Mouse (Mus musculus): ENCODE results near the gene Dnmt3b. TPM values are rescaled to one million over a fixed set of nuclear protein-coding genes. Genes with fewer than 3 reads are reported as not detected.

The Dnmt3b gene
- polyA plus RNA-seq, 1 experiment, result 2.4 TPM

DNA sequence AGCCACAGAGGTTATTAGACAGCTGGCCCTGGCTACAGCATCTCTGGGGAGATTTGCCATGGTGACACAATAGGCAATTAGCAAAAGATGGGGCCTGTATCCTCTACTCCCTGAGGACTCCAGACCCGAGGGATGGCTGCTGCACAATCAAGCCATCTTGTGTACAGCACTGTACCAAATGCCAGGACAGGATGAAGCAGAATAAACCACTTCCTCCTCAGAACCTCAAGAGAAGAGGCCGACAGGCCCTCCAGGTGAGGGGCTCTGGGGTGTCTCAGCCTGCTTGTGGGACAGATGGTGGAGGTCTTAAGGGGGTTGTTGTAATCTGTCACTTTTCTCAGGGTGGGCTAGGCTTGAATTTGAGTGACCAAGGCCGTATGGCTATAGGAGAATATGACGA is 84.8 kb downstream of the Dnmt3b start:
- H3K27ac ChIP-seq (ENCODE audit: insufficient read depth, low read length), result no peak overlapping the region
- H3K36me3 ChIP-seq (ENCODE audit: control insufficient read depth, insufficient read depth, low read length), result no peaks in the 10 kb centered on the region
- no peaks in the 10 kb centered on the region for H3K27me3 ChIP-seq (ENCODE audit: control insufficient read depth, insufficient read depth, low read length)
- TF ChIP-seq CTCF (IDR thresholded peaks at IDR 0.05; ENCODE audit: extremely low read depth, insufficient read depth, insufficient read length, insufficient replicate concordance) (no peak), POLR2A (IDR thresholded peaks at IDR 0.05; ENCODE audit: low read depth, low read length) (no peak)
- DNase-seq (ENCODE audit: low read depth in 1 of 2, low spot score in 2 of 2), result no peak
- WGBS, result 39% methylated on average over 4 of the region's 4 CpGs
- no peaks in the 10 kb centered on the region for H3K4me1 ChIP-seq (ENCODE audit: control insufficient read depth, insufficient read depth, insufficient read length)
- no peak overlapping the region for H3K4me3 ChIP-seq (ENCODE audit: extremely low read depth, insufficient read depth, insufficient read length)

Other genes starting within 250 kb of the Dnmt3b start
- gene 4930404H24Rik, start 156.7 kb upstream of the Dnmt3b start, polyA plus RNA-seq (2012; rRNA removed), result not detected in 2 replicates
- gene Nol4l, start 119.5 kb upstream of the Dnmt3b start, polyA plus RNA-seq (2012; rRNA removed), result 2.5 TPM in 2 replicates
- gene Commd7, start 16.7 kb upstream of the Dnmt3b start, polyA plus RNA-seq (2012; rRNA removed), result 13.2 and 15.3 TPM in 2 replicates
- 0.07 and 0.12 TPM in 2 replicates for gene Dnmt3c, start 47.2 kb downstream of the Dnmt3b start, polyA plus RNA-seq (2012; rRNA removed)
- 5.0 and 5.1 TPM in 2 replicates for gene Mapre1, start 91.8 kb downstream of the Dnmt3b start, polyA plus RNA-seq (2012; rRNA removed)
- gene Efcab8, start 130.5 kb downstream of the Dnmt3b start, polyA plus RNA-seq (2012; rRNA removed), result 0.22 and 0.26 TPM in 2 replicates
- not detected in 2 replicates for gene Sun5, start 221.6 kb downstream of the Dnmt3b start, polyA plus RNA-seq (2012; rRNA removed)
- 0.20 and 0.25 TPM in 2 replicates for gene Bpifb2, start 225.6 kb downstream of the Dnmt3b start, polyA plus RNA-seq (2012; rRNA removed)